Mouse (Mus musculus): Measurements from ENCODE around the gene Srsf7. TPM values are rescaled to one million over a fixed set of nuclear protein-coding genes. Genes with fewer than 3 reads are reported as not detected.

The Srsf7 gene
- polyA plus RNA-seq, 1 experiment from 2014 or later = 651 TPM

DNA sequence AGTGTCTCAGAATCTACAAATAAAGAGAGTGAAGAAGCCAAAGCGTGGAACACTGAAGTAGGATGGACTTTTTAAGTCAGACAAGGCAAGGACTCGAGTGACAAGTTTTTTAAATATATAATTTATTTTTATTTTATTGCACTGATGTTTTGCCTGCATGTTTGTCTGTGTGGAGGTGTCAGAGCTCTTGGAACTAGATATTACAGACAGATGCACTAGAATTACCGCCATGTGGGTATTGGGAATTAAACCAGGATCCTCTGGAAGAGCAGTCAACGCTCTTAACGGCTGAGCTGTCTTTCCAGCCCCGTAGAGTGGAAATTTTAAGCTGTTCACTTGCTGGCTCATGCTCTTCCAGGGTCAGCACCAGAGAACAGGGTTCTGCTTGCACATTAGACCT is 40.8 kb downstream of the Srsf7 start:
- WGBS = 90% methylated on average over 6 of the region's 6 CpGs
- Histone ChIP-seq H3K9me3 (no peaks in the 10 kb centered on the region), H3K27me3 (ENCODE audit: insufficient read depth, poor library complexity, severe bottlenecking) (no peaks in the 10 kb centered on the region), H3K27ac (no peak overlapping the region), H3K4me3 (no peak overlapping the region), H3K4me1 (replicated peaks) (peaks cover 25% of the 10 kb centered on the region), H3K36me3 (no peaks in the 10 kb centered on the region)
- DNase-seq (ENCODE audit: low spot score) = no peak

DNA sequence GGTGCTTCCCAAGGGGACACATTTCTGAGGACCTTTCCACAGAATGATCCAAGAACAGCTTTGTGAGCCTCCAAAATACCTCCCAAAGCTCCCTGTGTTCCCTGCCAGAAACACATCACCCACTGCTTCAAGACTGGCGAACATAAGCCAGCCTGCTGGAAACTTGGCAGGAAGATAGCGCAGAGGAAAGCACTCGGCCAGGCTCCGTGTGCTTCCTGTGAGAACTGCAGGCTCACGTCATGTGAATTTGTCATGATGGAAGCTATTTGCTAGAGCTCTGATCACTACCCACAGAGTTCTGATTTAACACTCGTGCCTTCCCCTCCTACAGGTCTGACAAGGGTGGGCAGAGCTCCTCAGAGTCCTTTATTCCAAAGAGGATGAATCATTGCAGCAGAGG is 41.4 kb downstream of the Srsf7 start:
- WGBS = 85% methylated on average over 6 of the region's 6 CpGs
- Histone ChIP-seq H3K27me3 (ENCODE audit: insufficient read depth, poor library complexity, severe bottlenecking) (no peaks in the 10 kb centered on the region), H3K4me1 (replicated peaks) (peaks cover 25% of the 10 kb centered on the region), H3K36me3 (no peaks in the 10 kb centered on the region), H3K4me3 (no peak overlapping the region), H3K9me3 (no peaks in the 10 kb centered on the region), H3K27ac (no peak overlapping the region)
- DNase-seq (ENCODE audit: low spot score) = no peak

DNA sequence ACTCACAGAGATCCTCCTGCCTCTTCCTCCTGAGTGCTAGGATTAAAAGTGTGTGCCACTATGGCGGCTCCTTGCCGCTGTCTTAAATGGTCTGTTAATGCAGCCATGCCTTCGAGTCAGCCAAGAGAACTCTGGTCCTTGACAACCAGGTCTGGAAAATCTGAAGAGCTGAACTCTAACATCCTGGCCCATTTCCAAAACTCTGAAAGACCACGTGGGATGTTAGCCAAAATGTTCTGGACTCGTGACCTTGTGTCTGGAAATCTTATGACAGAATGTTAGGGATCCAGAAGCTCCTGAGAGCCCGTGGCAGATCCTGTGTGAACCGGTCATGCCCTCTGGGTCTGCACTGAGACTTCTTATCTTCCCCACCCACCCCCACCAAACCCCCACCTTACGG is 43.1 kb downstream of the Srsf7 start:
- Histone ChIP-seq H3K4me3 (no peak overlapping the region), H3K4me1 (replicated peaks) (peaks cover 22% of the 10 kb centered on the region), H3K27me3 (ENCODE audit: insufficient read depth, poor library complexity, severe bottlenecking) (no peaks in the 10 kb centered on the region), H3K36me3 (no peaks in the 10 kb centered on the region), H3K27ac (no peak overlapping the region), H3K9me3 (no peaks in the 10 kb centered on the region)
- WGBS = 90% methylated on average over 8 of the region's 8 CpGs
- DNase-seq (ENCODE audit: low spot score) = no peak

DNA sequence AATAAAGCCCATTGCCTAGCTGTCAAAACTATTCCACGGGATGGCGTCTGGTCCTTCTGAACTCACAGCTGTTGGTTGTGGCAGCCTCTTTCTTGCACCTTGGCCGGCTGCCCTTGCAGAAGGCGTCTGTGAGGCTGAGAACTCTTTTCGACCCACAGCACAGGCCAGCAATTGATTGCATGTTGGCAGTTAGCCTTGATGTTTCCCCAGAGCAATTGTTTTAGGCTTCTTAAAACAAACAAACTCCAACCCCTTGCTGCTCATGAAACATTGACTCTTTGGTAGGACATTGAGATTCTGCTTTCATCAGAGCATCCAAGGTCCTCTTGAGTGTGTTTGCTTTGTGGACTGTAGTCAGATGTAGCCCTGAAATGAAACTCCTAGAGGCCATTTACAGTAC is 46.7 kb downstream of the Srsf7 start:
- no peaks in the 10 kb centered on the region for H3K27me3 ChIP-seq (ENCODE audit: insufficient read depth, poor library complexity, severe bottlenecking)
- no peaks in the 10 kb centered on the region for H3K9me3 ChIP-seq
- H3K36me3 ChIP-seq = no peaks in the 10 kb centered on the region
- no peak overlapping the region for H3K4me3 ChIP-seq
- WGBS = 84% methylated on average over 5 of the region's 5 CpGs
- no peak overlapping the region for H3K27ac ChIP-seq
- H3K4me1 ChIP-seq (replicated peaks) = no peaks in the 10 kb centered on the region
- no peak for DNase-seq (ENCODE audit: low spot score)

DNA sequence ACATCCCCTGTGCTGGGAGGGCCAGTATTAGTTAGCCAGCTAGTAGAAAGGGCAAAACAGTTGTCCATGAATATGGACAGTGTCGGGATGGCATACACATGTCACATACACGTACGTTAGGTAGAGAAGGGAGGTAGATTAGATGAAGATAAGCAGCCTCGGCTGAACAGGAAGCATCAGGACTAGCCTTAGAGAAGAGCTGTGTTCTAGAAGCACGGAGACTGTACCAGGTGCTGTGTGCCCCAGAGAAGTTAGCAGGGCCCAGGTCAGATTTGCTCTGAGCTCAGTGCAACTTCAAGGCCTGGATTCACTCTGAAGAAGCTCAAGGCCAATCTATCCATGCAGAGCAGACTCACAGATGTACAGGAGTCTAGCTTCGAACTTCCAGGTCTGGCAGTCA is 49.6 kb downstream of the Srsf7 start:
- Histone ChIP-seq H3K36me3 (no peaks in the 10 kb centered on the region), H3K27ac (no peak overlapping the region), H3K27me3 (ENCODE audit: insufficient read depth, poor library complexity, severe bottlenecking) (no peaks in the 10 kb centered on the region), H3K9me3 (no peaks in the 10 kb centered on the region), H3K4me1 (replicated peaks) (0 out of 2 replicates have a peak, but pooled peaks cover 6% of the 10 kb centered on the region), H3K4me3 (no peak overlapping the region)
- no peak for DNase-seq (ENCODE audit: low spot score)
- 93% methylated on average over 6 of the region's 6 CpGs for WGBS

DNA sequence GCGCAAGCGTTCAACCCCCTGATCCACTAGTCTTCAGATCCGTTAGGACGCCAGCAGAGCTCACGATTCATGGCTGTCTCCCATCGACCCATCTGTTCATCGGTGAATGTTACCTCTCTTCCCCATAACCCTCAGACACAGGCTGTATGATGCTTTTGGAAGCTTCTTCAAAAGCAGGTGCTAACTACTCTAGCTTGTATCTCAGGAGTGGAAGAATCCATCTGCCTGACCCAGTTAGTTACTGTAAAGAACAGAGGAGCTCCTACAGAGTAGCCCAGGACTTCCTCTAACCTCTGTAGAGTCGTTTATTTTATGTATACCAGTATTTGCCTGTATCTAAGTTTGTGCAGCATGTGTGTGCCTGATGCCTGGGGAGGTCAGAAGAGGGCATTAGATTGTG is 50.2 kb downstream of the Srsf7 start:
- no peak for DNase-seq (ENCODE audit: low spot score)
- H3K27me3 ChIP-seq (ENCODE audit: insufficient read depth, poor library complexity, severe bottlenecking) = no peaks in the 10 kb centered on the region
- 0 out of 2 replicates have a peak, but pooled peaks cover 6% of the 10 kb centered on the region for H3K4me1 ChIP-seq (replicated peaks)
- 93% methylated on average over 8 of the region's 8 CpGs for WGBS
- H3K36me3 ChIP-seq = no peaks in the 10 kb centered on the region
- H3K27ac ChIP-seq = no peak overlapping the region
- no peak overlapping the region for H3K4me3 ChIP-seq
- no peaks in the 10 kb centered on the region for H3K9me3 ChIP-seq

DNA sequence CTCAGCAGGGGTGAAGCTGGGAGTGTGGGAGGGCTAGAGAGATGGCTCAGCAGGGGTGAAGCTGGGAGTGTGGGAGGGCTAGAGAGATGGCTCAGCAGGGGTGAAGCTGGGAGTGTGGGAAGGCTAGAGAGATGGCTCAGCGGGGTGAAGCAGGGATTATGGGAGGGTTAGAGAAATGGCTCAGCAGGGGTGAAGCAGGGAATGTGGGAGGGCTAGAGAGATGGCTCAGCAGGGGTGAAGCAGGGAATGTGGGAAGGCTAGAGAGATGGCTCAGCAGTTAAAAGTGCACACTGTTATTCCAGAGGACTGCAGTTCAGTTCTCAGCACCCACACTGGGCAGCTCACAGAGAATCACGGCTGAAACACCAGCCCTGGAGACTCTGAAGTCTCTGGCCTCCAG is 53.5 kb downstream of the Srsf7 start:
- H3K27me3 ChIP-seq (ENCODE audit: insufficient read depth, poor library complexity, severe bottlenecking) = no peaks in the 10 kb centered on the region
- DNase-seq (ENCODE audit: low spot score) = no peak
- H3K36me3 ChIP-seq = no peaks in the 10 kb centered on the region
- H3K27ac ChIP-seq = no peak overlapping the region
- peaks cover 13% of the 10 kb centered on the region for H3K4me1 ChIP-seq (replicated peaks)
- WGBS = 61% methylated on average over 2 of the region's 2 CpGs
- H3K4me3 ChIP-seq = no peak overlapping the region
- no peaks in the 10 kb centered on the region for H3K9me3 ChIP-seq

DNA sequence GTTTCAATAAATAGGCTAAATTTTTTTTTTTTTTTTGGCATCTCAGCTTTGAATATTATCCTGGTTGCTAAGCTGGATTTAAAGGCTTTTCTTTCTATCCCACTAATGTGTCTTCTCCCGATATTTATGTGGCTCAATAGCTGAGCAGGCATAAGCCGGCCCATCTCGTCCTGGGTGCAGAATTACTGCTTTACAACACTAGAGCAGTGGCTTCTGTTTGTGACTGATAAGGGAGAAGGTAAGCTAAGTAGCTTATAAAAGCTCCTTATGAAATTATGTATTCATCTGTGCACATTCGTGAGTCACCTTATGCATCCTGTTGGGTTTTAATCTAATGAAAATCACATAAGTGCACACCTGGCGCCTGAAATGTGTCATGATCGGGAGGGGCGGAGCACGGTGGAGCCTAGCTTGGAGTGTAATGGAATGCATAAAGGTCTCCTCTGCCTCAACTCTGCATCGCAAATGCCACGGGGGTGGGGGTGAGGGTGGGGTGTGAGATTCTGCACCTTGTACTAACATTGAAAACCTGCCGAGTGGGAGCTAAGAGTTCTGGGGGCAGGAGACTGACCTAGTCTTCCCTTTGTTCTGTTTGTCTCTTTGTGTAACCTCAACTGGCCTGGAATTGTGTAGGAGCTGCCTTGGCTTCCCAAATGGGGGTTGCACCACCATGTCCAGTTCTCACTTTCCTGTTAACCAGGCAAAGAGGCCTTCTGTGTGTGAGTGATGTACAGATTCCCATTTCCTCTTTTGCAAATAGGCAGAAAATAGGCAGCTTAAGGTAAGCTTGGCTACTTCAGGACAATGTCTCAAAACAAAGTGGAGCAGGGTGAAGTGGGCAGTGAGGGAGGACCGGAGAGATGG is 54.1 kb downstream of the Srsf7 start:
- H3K36me3 ChIP-seq = no peaks in the 10 kb centered on the region
- DNase-seq (ENCODE audit: low spot score) = no peak
- 77% methylated on average over 12 of the region's 12 CpGs for WGBS
- H3K27me3 ChIP-seq (ENCODE audit: insufficient read depth, poor library complexity, severe bottlenecking) = no peaks in the 10 kb centered on the region
- H3K4me3 ChIP-seq = no peak overlapping the region
- H3K27ac ChIP-seq = no peak overlapping the region
- no peaks in the 10 kb centered on the region for H3K9me3 ChIP-seq
- peaks cover 19% of the 10 kb centered on the region for H3K4me1 ChIP-seq (replicated peaks)

DNA sequence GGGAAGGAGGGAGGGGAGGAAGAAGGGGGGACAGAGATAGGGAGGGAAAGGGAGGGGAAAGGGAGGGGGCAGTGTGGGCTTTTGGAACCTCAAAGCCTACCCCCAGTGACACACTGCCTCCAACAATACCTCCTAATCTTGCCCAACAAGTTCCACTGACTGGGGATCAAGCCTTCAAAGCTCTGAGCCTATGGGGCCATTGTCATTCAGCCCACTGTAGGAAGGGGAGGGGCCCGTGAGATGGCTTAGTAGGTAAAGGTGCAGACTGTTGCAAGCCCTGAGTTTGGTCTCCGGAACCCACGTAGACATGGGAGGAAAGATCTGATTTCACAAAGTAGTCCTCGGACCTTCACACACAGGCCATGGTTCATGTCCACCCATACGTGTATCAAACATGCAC is 55.8 kb downstream of the Srsf7 start:
- DNase-seq (ENCODE audit: low spot score) = no peak
- Histone ChIP-seq H3K27me3 (ENCODE audit: insufficient read depth, poor library complexity, severe bottlenecking) (no peaks in the 10 kb centered on the region), H3K4me3 (no peak overlapping the region), H3K4me1 (replicated peaks) (peaks cover 19% of the 10 kb centered on the region), H3K9me3 (no peaks in the 10 kb centered on the region), H3K36me3 (no peaks in the 10 kb centered on the region), H3K27ac (no peak overlapping the region)
- WGBS = 26% methylated on average over 5 of the region's 5 CpGs

Other genes starting within 250 kb of the Srsf7 start
- gene Hnrnpll, start 145.0 kb downstream of the Srsf7 start, polyA plus RNA-seq (2016; fragmentation: Nextera tagmentation; extraction: Ambion mirVana) = 85.6 and 92.4 TPM in 2 replicates
- 8.4 and 10.2 TPM in 2 replicates for gene Galm, start 79.8 kb downstream of the Srsf7 start, polyA plus RNA-seq (2016; fragmentation: Nextera tagmentation; extraction: Ambion mirVana)
- gene Ttc39d, start 153 bp upstream of the Srsf7 start, polyA plus RNA-seq (2016; fragmentation: Nextera tagmentation; extraction: Ambion mirVana) = 0.16 TPM in 2 replicates
- 38.2 and 53.9 TPM in 2 replicates for gene Gemin6, start 17.1 kb upstream of the Srsf7 start, polyA plus RNA-seq (2016; fragmentation: Nextera tagmentation; extraction: Ambion mirVana)
- gene Morn2, start 82.9 kb upstream of the Srsf7 start, polyA plus RNA-seq (2016; fragmentation: Nextera tagmentation; extraction: Ambion mirVana) = 28.0 and 34.5 TPM in 2 replicates
- gene Dhx57, start 83.2 kb upstream of the Srsf7 start, polyA plus RNA-seq (2016; fragmentation: Nextera tagmentation; extraction: Ambion mirVana) = 17.0 and 20.3 TPM in 2 replicates
- gene Arhgef33, start 100.1 kb upstream of the Srsf7 start, polyA plus RNA-seq (2016; fragmentation: Nextera tagmentation; extraction: Ambion mirVana) = 0.43 and 1.7 TPM in 2 replicates
- 0.68 TPM in 1 of 2 replicates, not detected in the other for gene Gm10190, start 166.2 kb upstream of the Srsf7 start, polyA plus RNA-seq (2016; fragmentation: Nextera tagmentation; extraction: Ambion mirVana)

Measured in hindbrain, embryonic 10.5 days (tissue).